Mouse (Mus musculus) testis, adult 2 months (tissue): ENCODE data around the gene Arfgef2.

Experiments used
- CTCF ChIP-seq: fragments of 200-500 bp; IDR thresholded peaks from 2 replicates; pipeline ENCODE4 v1.5.1; 2012; ENCODE audit warnings: low read depth, mild to moderate bottlenecking, inconsistent platforms, low read length, moderate library complexity; ENCODE audit not compliant: control insufficient read depth, insufficient read depth, insufficient replicate concordance
- POLR2A ChIP-seq: fragments of 200-500 bp; IDR thresholded peaks from 2 replicates; pipeline ENCODE4 v1.6.1; 2012; ENCODE audit warnings: low read depth, mild to moderate bottlenecking, inconsistent platforms, low read length, moderate library complexity; ENCODE audit not compliant: control insufficient read depth

DNA sequence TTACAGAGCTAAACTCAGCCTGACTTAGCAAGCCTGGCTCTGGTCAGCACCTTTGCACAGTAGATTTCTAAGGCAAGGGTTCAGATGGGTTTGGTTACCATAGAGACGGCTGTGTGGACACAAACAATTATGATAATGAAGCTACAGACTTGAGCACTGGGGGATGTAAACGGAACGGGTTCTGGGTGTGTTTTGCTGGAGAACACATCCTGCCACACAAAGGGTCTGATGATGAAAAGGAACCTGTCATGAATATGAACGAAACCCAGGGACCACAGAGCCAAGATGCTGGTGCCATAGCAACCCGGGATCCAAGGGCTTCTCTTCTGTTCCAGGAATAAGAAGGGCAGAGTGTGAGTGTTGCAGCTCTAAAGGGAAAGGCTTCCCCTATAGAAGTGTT is 13.0 kb upstream of the Arfgef2 start, which contains the start of gene Trp53rkb:
- TF ChIP-seq CTCF (no peak), POLR2A (no peak)
